Mouse (Mus musculus) ES-E14 (cell line): Measurements from ENCODE around the gene Ush2a. TPM values are rescaled to one million over a fixed set of nuclear protein-coding genes. Genes with fewer than 3 reads are reported as not detected.

Source experiments
- DNase-seq: peaks from one replicate; pipeline ENCODE4 v3.0.0-alpha.2; 2013; ENCODE audit warnings: low read depth, low spot score
- H3K27ac ChIP-seq: 2 replicates; pipeline ENCODE4 v1.5.1; 2012; ENCODE audit warnings: low read depth, mild to moderate bottlenecking, low read length, moderate library complexity, mixed read lengths; ENCODE audit not compliant: poor library complexity, insufficient read depth, severe bottlenecking
- H3K36me3 ChIP-seq: 2 replicates; pipeline ENCODE4 v1.6.1; 2012; ENCODE audit warnings: mild to moderate bottlenecking, low read length, moderate library complexity, mixed read lengths; ENCODE audit not compliant: control insufficient read depth, poor library complexity, insufficient read depth, severe bottlenecking
- H3K4me1 ChIP-seq, 2 experiments: fragments of 150-350 bp in 1 of 2; sonication (generic) in 1 of 2; 2 replicates each; pipeline ENCODE4 v1.6.1; 2012; ENCODE audit warnings: low read length in 2 of 2, mild to moderate bottlenecking in 1 of 2, mixed read lengths in 1 of 2; ENCODE audit not compliant: control insufficient read depth in 2 of 2, insufficient read depth in 2 of 2, poor library complexity in 1 of 2
- H3K4me3 ChIP-seq, 2 experiments: fragments of 150-350 bp in 1 of 2; sonication (generic) in 1 of 2; 2 replicates each; pipeline ENCODE4 v1.5.1; 2012; ENCODE audit warnings: low read length in 2 of 2, low read depth in 1 of 2, mild to moderate bottlenecking in 1 of 2, mixed read lengths in 1 of 2; ENCODE audit not compliant: insufficient read depth in 1 of 2, poor library complexity in 1 of 2, severe bottlenecking in 1 of 2
- H3K9ac ChIP-seq: 2 replicates; pipeline ENCODE4 v1.6.1; 2012; ENCODE audit warnings: low read depth, mild to moderate bottlenecking, low read length, mixed read lengths; ENCODE audit not compliant: poor library complexity, insufficient read depth, severe bottlenecking
- H3K9me3 ChIP-seq: fragments of 150-350 bp; sonication (generic); 2 replicates; pipeline ENCODE4 v1.6.1; 2012; ENCODE audit warnings: low read depth, mild to moderate bottlenecking, low read length; ENCODE audit not compliant: control insufficient read depth, insufficient read depth
- CHD2 ChIP-seq: IDR thresholded peaks from 2 replicates; pipeline ENCODE4 v1.6.1; 2014; ENCODE audit warnings: mild to moderate bottlenecking, low read depth, low read length, inconsistent platforms
- HCFC1 ChIP-seq: IDR thresholded peaks from 2 replicates; pipeline ENCODE4 v1.6.1; 2012; ENCODE audit warnings: low read length, inconsistent platforms, borderline replicate concordance; ENCODE audit not compliant: insufficient read depth
- MAFK ChIP-seq: IDR thresholded peaks from 2 replicates; pipeline ENCODE4 v1.6.1; 2014; ENCODE audit warnings: mild to moderate bottlenecking, low read depth, low read length, inconsistent platforms; ENCODE audit not compliant: insufficient read depth
- ZC3H11A ChIP-seq: IDR thresholded peaks from 2 replicates; pipeline ENCODE4 v1.6.1; 2012; ENCODE audit warnings: low read depth, mild to moderate bottlenecking, inconsistent platforms, low read length, borderline replicate concordance
- ZNF384 ChIP-seq: IDR thresholded peaks from 2 replicates; pipeline ENCODE4 v1.6.1; 2012; ENCODE audit warnings: low read depth, low read length, inconsistent platforms
- in situ Hi-C, 2 experiments: fragments of 600-800 bp; cut with MboI; formaldehyde crosslinking; loops; one replicate each; pipeline ENCODE4 v1.15.1; 2025; ENCODE audit warnings: low sequenced_read_pairs in 2 of 2, inconsistent platforms in 1 of 2; ENCODE audit not compliant: unreplicated experiment in 2 of 2
- total RNA-seq: library from RNA; depleted of rRNA; stranded (reverse); fragments of 300-350 nt; gene quantifications from 2 replicates; pipeline ENCODE4 v1.2.3, GENCODE M21; 2012

The Ush2a gene
- total RNA-seq, 1 experiment = 0.22 TPM

DNA sequence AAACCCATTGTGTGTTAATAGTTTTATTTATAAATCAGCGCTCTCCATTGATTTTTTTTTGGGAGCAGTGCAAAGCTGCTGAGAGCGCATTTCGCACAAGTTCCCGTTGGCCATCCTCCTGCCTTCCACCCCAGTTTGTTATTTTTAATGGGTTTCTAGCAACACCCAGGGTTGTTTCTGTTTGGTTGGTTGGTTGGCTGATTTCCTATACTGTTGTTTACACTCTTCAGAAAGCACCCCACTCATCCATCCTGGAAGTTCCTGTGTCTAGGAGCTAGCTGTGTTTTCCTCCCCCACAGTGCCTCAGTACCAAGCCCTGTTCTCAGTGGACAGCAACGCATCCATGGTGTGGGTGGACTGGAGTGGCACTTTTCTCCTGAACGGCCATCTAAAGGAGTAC is 689.3 kb downstream of the Ush2a start:
- H3K27ac ChIP-seq = no peak overlapping the region
- H3K36me3 ChIP-seq = no peaks in the 10 kb centered on the region
- TF ChIP-seq ZC3H11A (no peak), HCFC1 (no peak), MAFK (no peak), ZNF384 (no peak), CHD2 (no peak)
- H3K9me3 ChIP-seq = no peaks in the 10 kb centered on the region
- peaks cover 0 to 5% of the 10 kb centered on the region in 2 experiments; a peak in 1 of 4 replicates for H3K4me1 ChIP-seq
- in situ Hi-C loops = no loop called here
- H3K9ac ChIP-seq = no peak overlapping the region
- no peak overlapping the region for H3K4me3 ChIP-seq
- no peak for DNase-seq

DNA sequence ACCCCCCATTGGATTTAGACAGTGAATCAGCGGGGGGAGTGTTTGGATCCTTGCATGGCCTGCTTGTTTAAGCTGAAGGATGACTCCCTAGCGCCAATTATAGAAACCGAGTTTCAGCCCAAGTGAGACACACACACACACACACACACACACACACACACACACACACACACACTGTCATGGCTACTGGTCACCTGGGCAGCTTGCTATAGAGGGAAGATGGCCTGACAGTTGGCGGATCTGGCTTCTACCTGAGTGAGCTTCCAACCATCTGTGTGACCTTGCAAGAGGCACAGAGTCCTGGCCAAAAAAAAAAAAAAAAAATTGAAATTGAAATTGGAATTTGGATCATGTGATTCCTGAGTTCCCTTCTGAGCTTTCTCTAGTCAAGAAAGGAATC is 690.7 kb downstream of the Ush2a start:
- Histone ChIP-seq H3K9me3 (no peaks in the 10 kb centered on the region), H3K9ac (no peak overlapping the region), H3K36me3 (no peaks in the 10 kb centered on the region), H3K4me1 (no peaks in the 10 kb centered on the region), H3K4me3 (no peak overlapping the region), H3K27ac (no peak overlapping the region)
- DNase-seq = no peak
- in situ Hi-C loops = no loop called here
- TF ChIP-seq CHD2 (no peak), MAFK (no peak), ZNF384 (no peak), HCFC1 (no peak), ZC3H11A (no peak)

DNA sequence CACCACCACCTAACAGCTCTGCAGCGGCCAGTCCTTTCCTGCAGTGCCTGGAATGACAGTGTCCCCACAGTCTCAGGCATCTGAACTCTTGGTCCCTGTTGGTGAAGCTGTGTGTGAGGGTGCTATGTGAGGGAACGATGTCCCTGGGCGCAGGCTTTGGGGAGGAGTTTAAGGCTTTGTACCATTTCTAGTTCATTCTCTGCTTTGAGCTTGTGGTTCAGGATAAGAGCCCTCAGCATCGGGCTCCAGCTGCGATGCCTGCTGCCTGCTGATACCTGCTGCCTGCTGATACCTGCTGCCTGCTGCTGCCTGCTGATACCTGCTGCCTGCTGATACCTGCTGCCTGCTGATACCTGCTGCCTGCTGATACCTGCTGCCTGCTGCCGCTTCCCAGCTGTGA is 711.3 kb downstream of the Ush2a start:
- in situ Hi-C loops = no loop called here
- Histone ChIP-seq H3K4me3 (no peak overlapping the region), H3K9me3 (no peaks in the 10 kb centered on the region), H3K27ac (no peak overlapping the region), H3K4me1 (peaks cover 0 to 3% of the 10 kb centered on the region in 2 experiments; a peak in 1 of 4 replicates), H3K36me3 (peaks cover 62% of the 10 kb centered on the region), H3K9ac (no peak overlapping the region)
- no peak for DNase-seq
- TF ChIP-seq CHD2 (no peak), MAFK (no peak), ZNF384 (no peak), ZC3H11A (no peak), HCFC1 (no peak)

DNA sequence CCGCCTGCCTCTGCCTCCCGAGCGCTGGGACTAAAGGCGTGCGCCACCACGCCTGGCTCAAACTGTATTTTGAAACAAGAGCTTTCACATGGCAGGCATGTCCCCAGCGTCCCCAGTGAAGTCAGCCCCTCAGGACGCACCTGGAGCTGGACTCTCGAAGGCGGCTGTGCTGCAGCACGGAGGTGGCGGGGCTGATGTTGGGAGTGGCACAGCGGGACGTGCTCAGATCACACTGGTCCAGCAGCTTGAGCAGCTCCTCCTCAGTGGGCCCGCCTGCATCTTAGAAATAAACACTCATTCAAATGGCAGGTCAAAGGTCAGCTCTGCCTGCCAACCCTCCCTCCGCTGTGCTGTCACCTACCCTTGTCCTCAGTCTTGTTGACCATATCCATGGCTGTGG is 712.1 kb downstream of the Ush2a start:
- H3K4me3 ChIP-seq = peak overlapping the region in 1 of 2 experiments; percentile 7; a peak in 1 of 4 replicates
- no peak for DNase-seq
- TF ChIP-seq ZC3H11A = no peak
- no peak for TF ChIP-seq CHD2
- TF ChIP-seq HCFC1 = no peak
- no peak for TF ChIP-seq ZNF384
- peaks cover 58% of the 10 kb centered on the region for H3K36me3 ChIP-seq
- H3K9ac ChIP-seq = no peak overlapping the region
- in situ Hi-C loops = no loop called here
- no peaks in the 10 kb centered on the region for H3K9me3 ChIP-seq
- peaks cover 0 to 3% of the 10 kb centered on the region in 2 experiments; a peak in 1 of 4 replicates for H3K4me1 ChIP-seq
- no peak overlapping the region; the same call in 1 of the 2 replicates for H3K27ac ChIP-seq

DNA sequence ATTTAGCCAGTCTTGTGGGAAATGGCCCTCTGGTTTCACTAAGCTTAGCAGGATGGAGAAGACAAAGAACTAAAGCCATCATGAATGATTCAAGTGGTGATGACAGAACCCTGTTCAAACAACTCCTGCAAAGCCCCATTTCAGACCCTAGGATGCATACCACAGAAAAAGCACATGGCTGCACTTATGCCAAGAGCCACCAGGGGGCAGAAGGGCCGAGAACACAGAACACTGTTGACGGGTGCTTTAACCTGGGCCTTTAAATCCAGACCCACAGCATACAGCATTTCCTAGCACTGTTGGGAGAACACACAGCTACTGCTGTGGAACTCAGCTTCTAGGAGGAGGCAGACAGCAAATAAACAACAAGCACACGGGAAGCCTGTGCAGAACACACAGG is 718.2 kb downstream of the Ush2a start:
- H3K4me1 ChIP-seq = peaks cover 0 to 13% of the 10 kb centered on the region in 2 experiments; a peak in 1 of 4 replicates
- DNase-seq = peak; percentile 79
- H3K9me3 ChIP-seq = no peaks in the 10 kb centered on the region
- no peak overlapping the region for H3K9ac ChIP-seq
- in situ Hi-C loops = no loop called here
- TF ChIP-seq CHD2 = no peak
- no peak for TF ChIP-seq MAFK
- no peak for TF ChIP-seq ZNF384
- TF ChIP-seq ZC3H11A = no peak
- no peak for TF ChIP-seq HCFC1
- H3K27ac ChIP-seq = no peak overlapping the region
- H3K36me3 ChIP-seq = peaks cover 53% of the 10 kb centered on the region
- no peak overlapping the region for H3K4me3 ChIP-seq
